Mouse (Mus musculus): ENCODE measurements around the gene Krt27. TPM values are rescaled to one million over a fixed set of nuclear protein-coding genes. Genes with fewer than 3 reads are reported as not detected.

The Krt27 gene
- not detected in 2 replicates for polyA plus RNA-seq (2012)

GRCm38 (mm10) chr11:99351004-99351403 is at the start of gene Krt27:
Krt27 (minus strand) TSS chr11:99351104.
- no peak for TF ChIP-seq GATA1 (IDR thresholded peaks at IDR 0.05; ENCODE audit: low read length)

GRCm38 (mm10) chr11:99399956-99400549 is 49.1 kb upstream of the Krt27 start:
- TF ChIP-seq GATA1 (IDR thresholded peaks at IDR 0.05; ENCODE audit: low read length): no peak

- TF ChIP-seq GATA1 (IDR thresholded peaks at IDR 0.05; ENCODE audit: low read length): no peak
Measured at GRCm38 (mm10) chr11:99398832-99399231, 47.9 kb upstream of the Krt27 start.

DNA sequence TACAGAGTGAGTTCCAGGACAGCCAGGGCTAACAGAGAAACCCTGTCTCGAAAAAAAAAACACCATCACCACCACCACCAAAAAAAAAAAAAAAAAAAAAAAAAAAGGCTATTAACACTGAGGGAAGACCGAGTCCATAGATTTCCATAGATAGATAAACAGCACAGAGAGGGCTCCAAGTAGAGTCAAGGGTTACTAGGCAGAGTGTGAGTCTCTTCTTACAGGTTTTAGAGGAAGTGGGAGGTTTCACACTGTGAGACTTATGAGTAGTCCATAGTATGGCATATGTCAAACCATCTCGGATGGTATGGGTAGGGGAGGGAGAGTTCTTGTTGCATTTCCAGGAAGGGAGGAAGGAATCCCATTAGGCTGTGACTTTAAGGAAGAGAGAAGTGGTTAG is 47.2 kb upstream of the Krt27 start:
- no peak for TF ChIP-seq GATA1 (IDR thresholded peaks at IDR 0.05; ENCODE audit: low read length)

GRCm38 (mm10) chr11:99396661-99397060 is 45.8 kb upstream of the Krt27 start:
- no peak for TF ChIP-seq GATA1 (IDR thresholded peaks at IDR 0.05; ENCODE audit: low read length)

- TF ChIP-seq GATA1 (IDR thresholded peaks at IDR 0.05; ENCODE audit: low read length): no peak
Measured at GRCm38 (mm10) chr11:99396034-99396433, 45.1 kb upstream of the Krt27 start.

DNA sequence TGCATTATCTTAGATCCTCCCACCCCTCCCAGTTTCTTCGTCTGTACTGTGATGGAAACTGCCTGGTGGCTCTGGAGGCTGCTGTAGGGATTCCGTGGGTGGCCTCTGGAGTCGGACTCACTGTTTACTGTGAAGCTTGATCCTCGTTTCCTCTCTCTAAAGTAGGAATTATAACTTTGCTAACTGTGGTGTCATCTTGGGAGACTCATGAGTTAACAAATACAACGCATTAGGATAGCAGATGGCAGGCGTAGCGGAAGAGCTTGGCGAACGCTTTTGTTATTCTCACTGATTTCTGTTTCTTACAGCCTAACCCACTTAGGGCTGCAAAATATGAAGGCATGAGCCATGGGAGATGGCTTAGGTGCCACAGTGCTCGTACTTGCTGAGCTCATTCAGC is 41.6 kb upstream of the Krt27 start:
- no peak for TF ChIP-seq GATA1 (IDR thresholded peaks at IDR 0.05; ENCODE audit: low read length)

DNA sequence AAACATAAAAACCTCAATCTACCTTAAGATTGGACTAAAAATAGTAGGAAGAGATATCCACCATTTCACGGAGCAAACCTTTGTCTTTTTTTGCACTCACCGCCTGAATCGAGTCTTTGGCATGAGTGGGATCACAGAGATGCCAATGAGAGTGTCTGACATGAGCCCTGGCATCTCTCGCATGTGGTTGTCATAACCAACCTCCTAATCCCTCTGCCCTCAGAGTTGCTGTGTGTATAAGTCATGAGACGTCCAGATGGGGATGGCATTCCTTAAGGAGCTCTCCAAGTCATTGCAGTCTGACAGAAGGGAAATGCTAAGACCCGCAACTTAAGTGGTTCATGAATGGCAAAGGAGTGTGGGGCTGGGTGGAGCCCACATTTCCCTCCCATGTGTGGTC is 40.5 kb upstream of the Krt27 start:
- no peak for TF ChIP-seq GATA1 (IDR thresholded peaks at IDR 0.05; ENCODE audit: low read length)

DNA sequence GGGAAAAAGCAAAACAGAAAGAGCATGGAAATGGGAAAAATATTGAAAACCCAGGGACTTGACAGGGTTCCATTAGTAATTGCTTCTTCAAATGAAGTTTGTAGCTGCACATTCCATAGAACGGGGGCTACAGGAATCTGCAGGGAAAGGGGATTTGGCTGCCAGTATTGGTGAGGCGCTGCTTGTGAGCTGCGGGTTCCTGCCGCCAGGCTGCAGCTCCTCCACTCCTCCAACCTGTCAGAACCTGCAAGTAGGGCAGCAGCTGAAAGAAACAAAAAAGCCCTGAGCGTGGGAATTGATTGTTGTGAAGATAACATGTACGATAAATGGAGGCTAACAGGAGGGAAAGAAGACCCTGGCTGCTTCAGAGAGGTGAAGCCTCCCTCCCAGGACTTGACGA is 40.0 kb upstream of the Krt27 start:
- no peak for TF ChIP-seq GATA1 (IDR thresholded peaks at IDR 0.05; ENCODE audit: low read length)

GRCm38 (mm10) chr11:99389264-99389663 is 38.4 kb upstream of the Krt27 start, which contains the start of gene Krt10:
Krt10 (minus strand) TSS chr11:99389364.
- no peak for TF ChIP-seq GATA1 (IDR thresholded peaks at IDR 0.05; ENCODE audit: low read length)

- TF ChIP-seq GATA1 (IDR thresholded peaks at IDR 0.05; ENCODE audit: low read length): no peak
Measured at GRCm38 (mm10) chr11:99388661-99389060, 37.8 kb upstream of the Krt27 start.

GRCm38 (mm10) chr11:99385813-99386721 is 35.2 kb upstream of the Krt27 start:
- TF ChIP-seq GATA1 (IDR thresholded peaks at IDR 0.05; ENCODE audit: low read length): no peak

- no peak for TF ChIP-seq GATA1 (IDR thresholded peaks at IDR 0.05; ENCODE audit: low read length)
Measured at GRCm38 (mm10) chr11:99379568-99379967, 28.7 kb upstream of the Krt27 start.

- TF ChIP-seq GATA1 (IDR thresholded peaks at IDR 0.05; ENCODE audit: low read length): no peak
Measured at GRCm38 (mm10) chr11:99374803-99375202, 23.9 kb upstream of the Krt27 start, which contains the start of gene Krt28. Krt28 (minus strand) TSS chr11:99374903.

DNA sequence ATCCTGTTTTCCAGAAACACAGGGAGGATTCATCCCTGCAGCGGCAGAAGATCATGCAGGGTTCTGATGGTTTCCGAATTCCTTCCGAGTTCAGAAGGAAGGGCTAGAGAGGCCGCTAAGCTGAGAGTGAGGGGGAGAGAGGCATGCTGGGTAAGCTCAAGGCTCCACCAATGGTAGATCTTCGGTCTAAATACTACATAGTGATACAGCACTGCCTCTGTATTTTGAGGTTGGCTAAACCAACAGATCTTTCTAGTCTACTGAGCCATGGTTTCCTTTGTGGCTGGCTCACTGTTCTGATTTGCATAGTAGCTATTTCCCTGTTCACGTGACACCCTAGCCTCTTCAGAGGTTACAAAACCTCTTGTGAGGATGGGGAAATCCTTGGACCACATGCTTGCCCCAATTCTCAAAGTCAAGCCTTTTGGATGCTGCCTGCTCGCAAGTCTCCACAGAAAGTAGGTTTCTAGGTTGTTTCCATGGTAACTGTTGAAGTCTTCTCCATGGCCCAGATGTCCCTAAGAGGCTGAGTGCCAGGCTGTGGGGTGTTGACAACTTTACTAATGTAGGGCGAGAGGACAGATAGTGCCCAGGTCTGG is 19.0 kb upstream of the Krt27 start:
- no peak for TF ChIP-seq GATA1 (IDR thresholded peaks at IDR 0.05; ENCODE audit: low read length)

- no peak for TF ChIP-seq GATA1 (IDR thresholded peaks at IDR 0.05; ENCODE audit: low read length)
Measured at GRCm38 (mm10) chr11:99369229-99369628, 18.3 kb upstream of the Krt27 start.
